Mouse (Mus musculus) heart, adult 2 months (tissue): Measurements from ENCODE around the gene Wfdc15a. TPM values are rescaled to one million over a fixed set of nuclear protein-coding genes. Genes with fewer than 3 reads are reported as not detected.

Experiments used
- DNase-seq, 2 experiments: peaks; one replicate each; pipeline ENCODE4 v3.0.0; 2021
- H3K27ac ChIP-seq: fragments of 200-600 bp; 2 replicates; pipeline ENCODE4 v1.8.1; 2022
- H3K27me3 ChIP-seq: fragments of 200-500 bp; 2 replicates; pipeline ENCODE4 v1.6.1; 2012; ENCODE audit warnings: mild to moderate bottlenecking, low read length, inconsistent platforms, mixed read lengths; ENCODE audit not compliant: control insufficient read depth, insufficient read depth
- H3K36me3 ChIP-seq: fragments of 200-500 bp; 2 replicates; pipeline ENCODE4 v1.6.1; 2012; ENCODE audit warnings: low read length, inconsistent platforms; ENCODE audit not compliant: control insufficient read depth, insufficient read depth
- H3K4me1 ChIP-seq: fragments of 200-500 bp; 2 replicates; pipeline ENCODE4 v1.6.1; 2011; ENCODE audit warnings: low read length; ENCODE audit not compliant: control insufficient read depth, insufficient read depth
- H3K4me3 ChIP-seq: fragments of 200-600 bp; 2 replicates; pipeline ENCODE4 v1.8.1; 2022
- H3K79me2 ChIP-seq: fragments of 200-500 bp; replicated peaks from 2 replicates; pipeline ENCODE4 v1.6.1; 2012; ENCODE audit warnings: mild to moderate bottlenecking, inconsistent platforms, low read length, moderate library complexity, mixed read lengths; ENCODE audit not compliant: control insufficient read depth, insufficient read depth
- H3K9ac ChIP-seq: fragments of 200-500 bp; 2 replicates; pipeline ENCODE4 v1.6.1; 2012; ENCODE audit warnings: low read depth, mild to moderate bottlenecking, control low read depth, inconsistent platforms, low read length, mixed read lengths
- CTCF ChIP-seq: fragments of 200-600 bp; IDR thresholded peaks from 2 replicates; pipeline ENCODE4 v1.8.1; 2022; ENCODE audit warnings: antibody characterized with exemption, mild to moderate bottlenecking, moderate library complexity
- EP300 ChIP-seq: fragments of 200-500 bp; IDR thresholded peaks from 2 replicates; pipeline ENCODE4 v1.6.1; 2011; ENCODE audit warnings: low read depth, low read length, control low read depth; ENCODE audit not compliant: insufficient read depth
- POLR2A ChIP-seq: fragments of 200-500 bp; IDR thresholded peaks from 2 replicates; pipeline ENCODE4 v1.6.1; 2011; ENCODE audit warnings: mild to moderate bottlenecking, low read depth, low read length, control low read depth; ENCODE audit not compliant: insufficient read depth
- WGBS: fragments of 180-500 bp; shearing (Covaris S2); methylation state at CpG from one replicate; pipeline ENCODE4 v1.1.7; 2018; 5-methylcytosine and 5-hydroxymethylcytosine counted together
- intact Hi-C: fragments of 180-260 bp; cut with DNase I; formaldehyde crosslinking; loops from one replicate; pipeline ENCODE4 v1.15.1; 2025
- polyA plus RNA-seq: library from polyadenylated mRNA; depleted of rRNA; stranded (reverse); fragments of >200 nt; gene quantifications from 2 replicates; pipeline ENCODE4 v1.2.3, GENCODE M21; 2012
- total RNA-seq, 2 experiments: library from RNA; stranded (reverse); gene quantifications; 2 replicates each; pipeline ENCODE4 v1.2.3; 2021

Gene Wfdc15a
- total and polyA plus RNA-seq, 3 experiments = not detected

- H3K27me3 ChIP-seq = no peaks in the 10 kb centered on the region
- H3K36me3 ChIP-seq = no peaks in the 10 kb centered on the region
- intact Hi-C loops = no loop called here
- 60% methylated on average over 5 of the region's 5 CpGs for WGBS
- no peak overlapping the region for H3K27ac ChIP-seq
- no peak for TF ChIP-seq POLR2A
- TF ChIP-seq CTCF = no peak
- no peak for TF ChIP-seq EP300
- no peaks in the 10 kb centered on the region for H3K79me2 ChIP-seq
- no peak for DNase-seq
- H3K9ac ChIP-seq = no peak overlapping the region
- no peaks in the 10 kb centered on the region for H3K4me1 ChIP-seq
- no peak overlapping the region for H3K4me3 ChIP-seq
Observed at GRCm38 (mm10) chr2:164194959-164195630, 4.8 kb downstream of the Wfdc15a start.

- H3K27ac ChIP-seq = no peak overlapping the region
- intact Hi-C loops = no loop called here
- no peaks in the 10 kb centered on the region for H3K36me3 ChIP-seq
- H3K27me3 ChIP-seq = no peaks in the 10 kb centered on the region
- H3K4me1 ChIP-seq = no peaks in the 10 kb centered on the region
- H3K79me2 ChIP-seq = no peaks in the 10 kb centered on the region
- no peak overlapping the region for H3K4me3 ChIP-seq
- H3K9ac ChIP-seq = no peak overlapping the region
- DNase-seq = no peak
- TF ChIP-seq EP300 (no peak), POLR2A (no peak), CTCF (no peak)
Observed at GRCm38 (mm10) chr2:164192279-164192678, 7.7 kb downstream of the Wfdc15a start.

- TF ChIP-seq POLR2A (no peak), CTCF (no peak), EP300 (no peak)
- DNase-seq = no peak
- no peaks in the 10 kb centered on the region for H3K79me2 ChIP-seq
- H3K27me3 ChIP-seq = no peaks in the 10 kb centered on the region
- H3K36me3 ChIP-seq = no peaks in the 10 kb centered on the region
- H3K4me3 ChIP-seq = no peak within 1 kb of the TSS
- no peak within 1 kb of the TSS for H3K27ac ChIP-seq
- intact Hi-C loops = no loop called here
- H3K4me1 ChIP-seq = no peaks in the 10 kb centered on the region
- 70% methylated on average over 6 of the region's 6 CpGs for WGBS
- H3K9ac ChIP-seq = no peak within 1 kb of the TSS
Observed at GRCm38 (mm10) chr2:164190576-164190975, 9.4 kb downstream of the Wfdc15a start, which contains the start of gene Wfdc12. Gene Wfdc12, minus strand, starts transcription at chr2:164190608.

GRCm38 (mm10) chr2:164188722-164189121 is 11.2 kb downstream of the Wfdc15a start:
- H3K36me3 ChIP-seq = no peaks in the 10 kb centered on the region
- H3K27ac ChIP-seq = no peak overlapping the region
- H3K9ac ChIP-seq = no peak overlapping the region
- intact Hi-C loops = no loop called here
- 25% methylated on average over 5 of the region's 5 CpGs for WGBS
- no peak for DNase-seq
- H3K4me3 ChIP-seq = no peak overlapping the region
- no peaks in the 10 kb centered on the region for H3K79me2 ChIP-seq
- no peaks in the 10 kb centered on the region for H3K27me3 ChIP-seq
- H3K4me1 ChIP-seq = no peaks in the 10 kb centered on the region; the same call in 1 of the 2 replicates
- TF ChIP-seq CTCF (peak; percentile 61), POLR2A (no peak)

- Histone ChIP-seq H3K4me3 (no peak overlapping the region), H3K36me3 (no peaks in the 10 kb centered on the region), H3K27ac (no peak overlapping the region), H3K79me2 (no peaks in the 10 kb centered on the region), H3K27me3 (no peaks in the 10 kb centered on the region), H3K9ac (no peak overlapping the region), H3K4me1 (no peaks in the 10 kb centered on the region; the same call in 1 of the 2 replicates)
- TF ChIP-seq POLR2A = no peak
- no peak for TF ChIP-seq EP300
- no peak for TF ChIP-seq CTCF
- intact Hi-C loops = no loop called here
- WGBS = 34% methylated on average over 9 of the region's 9 CpGs
- no peak for DNase-seq
Observed at GRCm38 (mm10) chr2:164184145-164184719, 15.7 kb downstream of the Wfdc15a start.

GRCm38 (mm10) chr2:164183340-164183739 is 16.6 kb downstream of the Wfdc15a start:
- TF ChIP-seq POLR2A (no peak), CTCF (no peak), EP300 (no peak)
- intact Hi-C loops = no loop called here
- Histone ChIP-seq H3K27me3 (no peaks in the 10 kb centered on the region), H3K36me3 (no peaks in the 10 kb centered on the region), H3K79me2 (no peaks in the 10 kb centered on the region), H3K9ac (no peak overlapping the region), H3K27ac (no peak overlapping the region), H3K4me1 (no peaks in the 10 kb centered on the region; the same call in 1 of the 2 replicates), H3K4me3 (no peak overlapping the region)
- no peak for DNase-seq
- WGBS = 90% methylated on average over 9 of the region's 9 CpGs
